Mouse (Mus musculus) right cerebral cortex, postnatal 10 days (tissue): Measurements from ENCODE around the gene Ccdc106.
"Not testable (repeated sequence)": the region's sequence is repeated elsewhere in the genome, so short reads cannot be mapped to it uniquely, and the experiment has no call there.

Experiments used
- DNase-seq, 2 experiments: peaks; one replicate each; pipeline ENCODE4 v3.0.0; 2021; ENCODE audit warnings: low spot score in 2 of 2

Gene Ccdc106

DNA sequence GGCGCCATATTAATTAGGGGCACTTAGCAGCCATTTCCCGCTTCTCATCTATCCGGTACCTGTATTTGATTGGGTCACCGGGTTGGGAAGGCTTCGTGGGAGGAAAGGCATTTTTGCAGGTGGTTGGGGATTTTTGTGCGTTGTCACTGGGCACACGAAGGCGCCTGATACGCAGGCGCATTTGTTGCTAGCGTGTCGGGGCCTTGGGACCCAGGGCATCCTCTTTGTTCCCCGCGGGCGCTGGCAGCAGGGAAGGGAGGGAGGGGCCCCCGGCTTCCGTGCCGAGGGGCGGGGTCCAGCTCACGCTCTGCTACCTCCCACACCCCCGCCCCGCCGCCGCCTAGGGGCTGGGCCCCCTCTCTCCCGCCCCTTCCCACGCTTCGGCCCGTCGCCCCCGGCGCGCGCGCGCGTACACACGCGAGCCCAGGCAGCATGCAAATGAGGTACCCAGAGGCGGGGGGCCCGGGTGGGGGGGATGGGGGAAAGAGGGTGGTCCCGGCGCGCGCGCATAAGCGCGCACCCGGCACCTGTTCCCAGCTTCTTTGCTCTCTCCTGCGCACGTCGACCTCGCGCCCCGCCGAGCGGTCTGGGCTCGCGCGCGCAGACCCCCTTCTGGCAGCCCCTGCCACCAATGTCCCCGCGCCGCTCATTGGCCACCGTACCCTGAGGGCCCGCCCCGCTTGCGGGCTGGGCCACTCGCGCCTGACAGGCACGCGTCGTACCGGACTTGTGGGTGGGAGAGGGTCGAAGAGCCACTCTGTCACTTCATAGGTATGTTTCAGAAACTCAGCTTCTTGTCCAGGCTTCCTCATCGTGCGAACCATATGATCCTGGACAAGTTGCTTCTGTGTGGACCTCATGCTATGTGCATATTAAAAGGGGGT, 5.0 kb upstream of the Ccdc106 start, which contains the start of gene Gm44973:
Gene Gm44973 (plus strand): TSS at position 379 of the 884 bp plus-strand sequence.
- DNase-seq: peak; percentile 95

DNA sequence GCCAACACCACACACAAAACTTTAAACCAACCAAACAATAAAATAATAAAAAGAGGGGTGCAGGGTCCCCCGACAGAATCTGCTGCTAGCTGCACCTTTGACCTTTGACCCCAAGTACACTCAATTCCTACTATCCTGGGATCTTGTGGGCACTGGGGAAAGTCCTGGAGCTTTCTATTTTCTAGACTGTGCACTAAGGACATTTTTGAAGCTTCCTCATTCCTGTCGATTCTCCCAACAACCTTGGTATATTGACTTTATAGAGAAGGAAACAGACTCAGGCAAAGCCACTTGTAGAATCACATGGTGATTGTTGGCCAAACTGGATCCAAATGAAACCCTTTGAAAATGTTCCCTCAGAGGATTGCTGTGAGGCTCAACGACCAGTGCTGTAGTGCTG, 4.3 kb upstream of the Ccdc106 start:
- no peak for DNase-seq

DNA sequence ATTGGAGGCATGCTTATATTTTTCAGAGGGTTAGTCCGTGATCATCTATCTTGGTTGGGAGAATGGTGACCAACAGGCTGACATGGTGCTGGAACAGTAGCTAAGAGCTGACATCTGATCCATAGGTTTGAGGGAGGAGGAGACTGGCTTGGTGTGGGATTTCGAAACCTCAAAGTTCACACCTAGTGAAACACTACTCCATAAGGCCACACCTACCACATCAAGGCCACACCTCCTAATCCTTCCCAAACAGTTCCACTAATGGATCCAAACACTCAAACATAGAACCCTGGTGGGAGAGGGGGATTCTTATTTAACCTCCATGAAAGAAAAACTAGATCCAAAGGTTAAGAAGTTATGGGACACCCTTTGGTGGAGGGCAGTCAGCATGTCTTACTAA, 3.4 kb upstream of the Ccdc106 start:
- no peak for DNase-seq

GRCm38 (mm10) chr7:5017352-5017751, 3.0 kb upstream of the Ccdc106 start:
- peak in 1 of 2 experiments; percentile 52 for DNase-seq

GRCm38 (mm10) chr7:5017931-5018330, 2.4 kb upstream of the Ccdc106 start:
- peak in 1 of 2 experiments; percentile 38 for DNase-seq

GRCm38 (mm10) chr7:5019576-5019975, 777 bp upstream of the Ccdc106 start:
- not testable (repeated sequence) for DNase-seq

- peak; percentile 45 to 50 for DNase-seq
Measured at GRCm38 (mm10) chr7:5020685-5021084, 332 bp downstream of the Ccdc106 start.

DNA sequence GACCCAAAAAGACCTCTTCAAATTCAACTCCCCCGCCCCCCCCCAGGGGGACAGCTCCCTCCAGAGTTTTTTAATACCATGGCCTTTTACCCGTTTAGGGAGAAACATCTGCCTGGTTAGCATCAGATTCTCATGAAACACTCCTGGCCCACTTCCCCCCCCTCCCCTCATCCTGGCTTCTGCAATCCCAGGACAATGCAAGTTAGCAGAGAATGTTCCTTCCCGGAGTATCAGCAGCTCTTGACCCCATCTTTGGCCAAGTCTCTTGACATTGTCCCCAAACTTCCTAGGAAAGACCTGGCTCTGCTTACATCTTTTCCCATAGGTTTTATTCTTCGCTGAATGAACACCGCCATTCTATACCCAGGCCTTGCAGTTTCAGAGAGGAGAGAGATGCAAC, 844 bp downstream of the Ccdc106 start:
- no peak for DNase-seq

DNA sequence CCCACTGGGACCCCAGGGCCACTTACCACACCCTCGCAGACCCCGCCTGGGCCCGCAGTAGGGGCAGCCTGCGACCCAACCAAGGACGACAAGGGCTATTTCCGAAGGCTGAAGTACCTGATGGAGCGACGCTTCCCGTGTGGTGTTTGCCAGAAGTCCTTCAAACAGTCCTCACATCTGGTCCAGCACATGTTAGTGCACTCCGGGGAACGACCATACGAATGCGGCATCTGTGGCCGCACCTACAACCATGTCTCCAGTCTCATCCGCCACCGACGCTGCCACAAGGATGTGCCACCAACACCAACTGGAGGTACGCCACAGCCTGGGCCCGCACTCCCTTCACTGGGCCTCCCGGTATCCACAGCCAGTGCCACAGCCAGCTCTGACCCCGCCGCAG, 9.2 kb downstream of the Ccdc106 start:
- DNase-seq: no peak

DNA sequence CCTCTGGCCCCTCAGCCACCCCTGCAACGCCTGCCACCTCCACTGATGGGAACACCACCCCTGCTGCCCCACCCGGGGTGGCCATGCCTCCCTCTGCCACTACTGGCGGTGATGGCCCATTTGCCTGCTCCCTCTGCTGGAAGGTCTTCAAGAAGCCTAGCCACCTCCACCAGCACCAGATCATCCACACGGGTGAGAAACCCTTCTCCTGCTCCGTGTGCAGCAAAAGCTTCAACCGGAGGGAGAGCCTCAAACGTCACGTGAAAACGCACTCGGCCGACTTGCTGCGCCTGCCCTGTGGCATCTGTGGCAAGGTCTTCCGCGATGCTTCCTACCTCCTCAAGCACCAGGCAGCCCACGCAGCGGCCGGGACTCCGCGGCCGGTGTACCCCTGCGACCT, 9.6 kb downstream of the Ccdc106 start:
- DNase-seq: no peak

GRCm38 (mm10) chr7:5030554-5031275, 10.4 kb downstream of the Ccdc106 start:
- peak in 1 of 2 experiments; percentile 30 for DNase-seq

DNA sequence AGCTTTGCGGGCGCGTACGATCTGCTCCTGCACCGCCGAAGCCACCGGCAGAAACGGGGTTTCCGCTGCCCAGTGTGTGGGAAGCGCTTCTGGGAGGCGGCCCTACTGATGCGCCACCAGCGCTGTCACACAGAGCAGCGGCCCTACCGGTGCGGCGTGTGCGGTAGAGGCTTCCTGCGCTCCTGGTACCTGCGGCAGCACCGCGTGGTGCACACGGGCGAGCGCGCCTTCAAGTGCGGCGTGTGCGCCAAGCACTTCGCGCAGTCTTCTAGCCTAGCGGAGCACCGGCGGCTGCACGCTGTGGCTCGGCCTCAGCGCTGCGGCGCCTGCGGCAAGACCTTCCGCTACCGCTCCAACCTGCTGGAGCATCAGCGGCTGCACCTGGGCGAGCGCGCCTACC, 11.1 kb downstream of the Ccdc106 start:
- no peak for DNase-seq

- DNase-seq: no peak
Measured at GRCm38 (mm10) chr7:5033818-5034217, 13.5 kb downstream of the Ccdc106 start, which contains the start of gene 4632433K11Rik. 4632433K11Rik (plus strand) TSS chr7:5034118.

DNA sequence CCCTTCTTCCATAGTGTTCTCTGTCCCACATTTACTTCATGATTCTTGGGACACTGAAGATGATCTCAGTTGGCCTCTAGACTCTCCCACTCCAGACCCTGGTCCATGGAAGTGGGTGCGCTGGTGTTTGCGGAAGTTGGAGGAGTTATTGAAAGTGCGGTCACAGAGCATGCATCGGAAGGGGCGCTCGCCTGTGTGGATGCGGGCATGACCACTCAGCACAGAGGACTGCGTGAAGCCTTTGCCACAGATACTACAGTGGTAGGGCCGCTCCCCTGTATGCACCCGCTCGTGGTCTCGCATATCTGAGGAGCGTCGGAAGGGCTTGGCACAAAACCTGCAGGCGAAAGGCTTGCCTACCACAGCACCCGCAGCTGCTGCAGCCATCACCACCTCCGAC, 15.3 kb downstream of the Ccdc106 start:
- no peak for DNase-seq

DNA sequence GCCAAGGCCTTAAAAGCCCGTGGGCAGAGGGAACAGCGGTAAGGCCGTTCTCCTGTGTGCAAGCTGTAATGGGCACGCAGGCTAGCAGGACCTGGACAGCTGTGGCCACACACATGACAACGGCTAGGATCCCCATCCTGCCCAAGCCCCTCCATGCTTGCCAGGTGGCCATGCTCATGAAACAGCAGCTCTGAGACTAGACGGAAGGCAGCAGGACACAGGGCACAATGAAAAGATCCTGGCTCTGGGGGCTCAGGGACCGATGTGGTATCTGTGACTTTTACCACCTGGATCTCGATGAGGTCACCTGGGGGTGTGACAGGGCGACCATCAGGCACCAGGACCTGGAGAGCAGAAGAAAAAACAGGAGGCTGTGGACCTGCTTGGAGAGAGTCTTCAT, 15.8 kb downstream of the Ccdc106 start:
- peak in 1 of 2 experiments; percentile 41 for DNase-seq

DNA sequence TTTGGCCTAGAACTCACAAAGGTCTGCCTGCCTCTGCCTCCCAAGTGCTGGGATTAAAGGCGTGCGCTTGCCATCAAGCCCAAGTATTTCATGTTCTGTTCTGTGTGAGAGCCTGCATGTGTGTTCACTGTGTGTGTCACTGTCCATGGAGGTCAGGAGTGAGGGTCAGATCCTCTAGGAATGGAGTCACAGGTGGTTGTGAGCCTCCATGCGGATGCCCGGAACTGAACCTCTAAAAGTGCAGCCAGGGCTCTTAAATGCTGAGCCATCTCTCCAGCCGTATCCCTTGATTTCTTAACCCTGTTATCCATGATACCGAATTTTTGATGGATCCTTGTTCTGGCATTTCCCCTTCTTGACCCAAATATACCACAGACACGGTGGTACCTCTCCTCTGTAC, 16.7 kb downstream of the Ccdc106 start:
- peak in 1 of 2 experiments; percentile 48 for DNase-seq

DNA sequence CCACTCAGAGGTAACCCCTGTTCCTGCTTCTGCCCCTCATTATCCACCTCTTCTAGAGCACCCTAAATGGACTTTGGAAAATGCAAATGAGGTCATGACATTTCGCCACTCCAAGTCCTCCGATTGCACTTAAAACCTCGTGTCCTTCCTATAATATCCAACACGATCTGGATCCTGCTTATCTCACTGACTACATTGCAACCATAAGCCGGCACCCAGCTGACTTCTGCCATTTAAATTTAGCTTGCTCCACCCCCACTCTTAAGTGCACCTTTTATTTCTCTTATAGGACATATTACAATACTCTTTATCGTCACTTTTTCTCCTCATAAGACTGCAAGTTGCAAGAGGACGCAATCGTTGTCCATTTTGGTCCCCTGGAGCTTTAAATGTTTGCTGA, 17.1 kb downstream of the Ccdc106 start:
- peak in 1 of 2 experiments; percentile 30 for DNase-seq

DNA sequence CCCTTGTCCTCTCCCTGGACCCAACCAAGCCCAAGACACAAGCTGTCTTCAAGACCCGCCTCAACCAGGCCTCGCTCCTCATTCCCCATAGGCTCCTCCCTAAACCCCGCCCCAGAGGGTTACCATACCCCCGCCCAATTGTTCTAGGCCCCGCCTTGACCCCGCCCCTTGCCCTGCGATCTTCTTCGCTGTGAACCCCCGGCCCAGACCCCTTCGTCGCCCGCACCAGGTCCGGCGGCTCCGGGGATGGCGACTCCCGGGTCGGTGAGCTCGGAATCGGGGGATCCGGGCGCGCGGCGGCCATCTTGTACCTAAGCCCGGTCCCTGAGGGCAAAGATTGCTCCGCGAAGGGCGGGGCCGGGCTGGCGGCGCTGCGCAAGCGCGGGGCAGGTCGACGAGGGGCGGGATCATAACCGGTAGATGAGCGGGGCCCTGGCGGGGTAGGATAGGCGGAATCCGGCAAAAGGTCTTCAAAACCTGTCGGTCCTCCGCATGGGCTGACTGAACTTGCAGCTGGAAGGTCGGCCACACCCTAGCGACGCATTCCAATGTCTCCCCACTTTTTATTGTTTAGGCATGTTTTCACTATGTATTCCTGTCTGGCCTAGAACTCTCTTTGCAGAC, 17.9 kb downstream of the Ccdc106 start, which contains the start of gene Zfp784:
Gene Zfp784 (minus strand): TSS at position 338 of the 624 bp plus-strand sequence.
- peak; percentile 93 for DNase-seq

- no peak for DNase-seq
Measured at GRCm38 (mm10) chr7:5038940-5039339, 18.6 kb downstream of the Ccdc106 start.

DNA sequence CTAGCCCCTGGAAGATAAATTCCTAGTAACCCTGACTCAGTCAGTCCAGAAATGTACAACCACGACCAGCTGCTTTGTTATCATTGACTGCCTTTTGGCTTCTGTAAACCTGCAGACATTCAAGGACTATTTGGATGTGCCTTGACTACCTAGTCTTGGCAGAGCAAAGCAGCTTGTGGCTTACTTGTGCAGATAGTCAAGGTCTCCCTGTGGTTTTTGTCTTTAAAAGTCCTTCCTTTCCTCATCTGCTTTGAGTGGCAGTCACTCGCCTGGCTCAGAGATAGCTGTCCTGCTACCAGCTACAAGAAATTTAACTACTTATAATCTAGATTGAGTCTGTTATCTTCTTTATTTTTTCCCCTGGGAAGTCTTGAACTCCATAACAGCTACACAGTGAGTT, 24.6 kb downstream of the Ccdc106 start:
- DNase-seq: no peak

- DNase-seq: no peak
Measured at GRCm38 (mm10) chr7:5046112-5046511, 25.8 kb downstream of the Ccdc106 start.

GRCm38 (mm10) chr7:5047313-5047712, 27.0 kb downstream of the Ccdc106 start:
- no peak for DNase-seq
